Mouse (Mus musculus) c-Kit-positive CD71-negative TER-119-negative erythroid progenitor cells, embryonic 14.5 days (primary cell): Measurements from ENCODE around the gene 2300002M23Rik.

Source experiments
- DNase-seq: peaks from one replicate; pipeline ENCODE4 v3.0.0-alpha.2; 2013; ENCODE audit warnings: low read depth

The 2300002M23Rik gene

GRCm38 (mm10) chr17:35567150-35567549, at the start of gene 2300002M23Rik:
Gene 2300002M23Rik (plus strand): TSS chr17:35567450.
- DNase-seq: no peak

- DNase-seq: no peak
Measured at GRCm38 (mm10) chr17:35517526-35517925, 49.7 kb upstream of the 2300002M23Rik start.

GRCm38 (mm10) chr17:35524354-35524753, 42.9 kb upstream of the 2300002M23Rik start:
- no peak for DNase-seq

GRCm38 (mm10) chr17:35526644-35527043, 40.6 kb upstream of the 2300002M23Rik start:
- no peak for DNase-seq

GRCm38 (mm10) chr17:35532360-35532759, 34.9 kb upstream of the 2300002M23Rik start:
- no peak for DNase-seq

GRCm38 (mm10) chr17:35532901-35533300, 34.3 kb upstream of the 2300002M23Rik start, which contains the start of gene Psors1c2:
Gene Psors1c2 (plus strand): TSS chr17:35533201.
- DNase-seq: no peak

- DNase-seq: peak; percentile 53
Measured at GRCm38 (mm10) chr17:35534343-35534742, 32.9 kb upstream of the 2300002M23Rik start.

- DNase-seq: no peak
Measured at GRCm38 (mm10) chr17:35537421-35537820, 29.8 kb upstream of the 2300002M23Rik start.

- no peak for DNase-seq
Measured at GRCm38 (mm10) chr17:35538476-35538875, 28.8 kb upstream of the 2300002M23Rik start.

- no peak for DNase-seq
Measured at GRCm38 (mm10) chr17:35539540-35539939, 27.7 kb upstream of the 2300002M23Rik start.

- no peak for DNase-seq
Measured at GRCm38 (mm10) chr17:35542761-35543411, 24.4 kb upstream of the 2300002M23Rik start.

- DNase-seq: no peak
Measured at GRCm38 (mm10) chr17:35543412-35543861, 23.8 kb upstream of the 2300002M23Rik start.

GRCm38 (mm10) chr17:35544001-35544400, 23.2 kb upstream of the 2300002M23Rik start:
- DNase-seq: no peak

GRCm38 (mm10) chr17:35544680-35545079, 22.6 kb upstream of the 2300002M23Rik start:
- peak; percentile 39 for DNase-seq

- DNase-seq: no peak
Measured at GRCm38 (mm10) chr17:35547465-35547864, 19.8 kb upstream of the 2300002M23Rik start.

- DNase-seq: no peak
Measured at GRCm38 (mm10) chr17:35548636-35549035, 18.6 kb upstream of the 2300002M23Rik start.

- no peak for DNase-seq
Measured at GRCm38 (mm10) chr17:35549437-35550142, 17.7 kb upstream of the 2300002M23Rik start.

GRCm38 (mm10) chr17:35550143-35550494, 17.1 kb upstream of the 2300002M23Rik start:
- DNase-seq: no peak

- DNase-seq: no peak
Measured at GRCm38 (mm10) chr17:35550871-35551270, 16.4 kb upstream of the 2300002M23Rik start.

- DNase-seq: no peak
Measured at GRCm38 (mm10) chr17:35551881-35552414, 15.3 kb upstream of the 2300002M23Rik start, which contains the start of gene Cdsn. Gene Cdsn (plus strand): TSS chr17:35552128.

GRCm38 (mm10) chr17:35554321-35554720, 12.9 kb upstream of the 2300002M23Rik start:
- no peak for DNase-seq

GRCm38 (mm10) chr17:35554761-35555397, 12.4 kb upstream of the 2300002M23Rik start:
- no peak for DNase-seq
